Mouse (Mus musculus) spleen, adult 18-20 months (tissue): ENCODE results near the gene Sh3bgrl2.

Source experiments
- DNase-seq, 2 experiments: peaks; one replicate each; pipeline ENCODE4 v3.0.0; 2022; ENCODE audit warnings: mixed read lengths in 2 of 2

Gene Sh3bgrl2

GRCm38 (mm10) chr9:83562889-83563288, 14.8 kb downstream of the Sh3bgrl2 start:
- DNase-seq: no peak

GRCm38 (mm10) chr9:83563808-83564549, 15.9 kb downstream of the Sh3bgrl2 start:
- DNase-seq: no peak

GRCm38 (mm10) chr9:83564934-83565652, 17.0 kb downstream of the Sh3bgrl2 start:
- no peak for DNase-seq

- DNase-seq: no peak
Observed at GRCm38 (mm10) chr9:83566141-83566540, 18.0 kb downstream of the Sh3bgrl2 start.

- no peak for DNase-seq
Observed at GRCm38 (mm10) chr9:83568125-83568524, 20.0 kb downstream of the Sh3bgrl2 start.

GRCm38 (mm10) chr9:83568937-83569336, 20.8 kb downstream of the Sh3bgrl2 start:
- no peak for DNase-seq

- DNase-seq: peak in 1 of 2 experiments; percentile 5
Observed at GRCm38 (mm10) chr9:83569898-83570297, 21.8 kb downstream of the Sh3bgrl2 start.

GRCm38 (mm10) chr9:83571315-83571714, 23.2 kb downstream of the Sh3bgrl2 start:
- DNase-seq: no peak

- no peak for DNase-seq
Observed at GRCm38 (mm10) chr9:83572326-83572725, 24.2 kb downstream of the Sh3bgrl2 start.

- no peak for DNase-seq
Observed at GRCm38 (mm10) chr9:83572870-83573269, 24.7 kb downstream of the Sh3bgrl2 start.

- no peak for DNase-seq
Observed at GRCm38 (mm10) chr9:83573588-83573987, 25.5 kb downstream of the Sh3bgrl2 start.

- no peak for DNase-seq
Observed at GRCm38 (mm10) chr9:83575403-83575802, 27.3 kb downstream of the Sh3bgrl2 start.

- DNase-seq: no peak
Observed at GRCm38 (mm10) chr9:83576018-83576688, 28.0 kb downstream of the Sh3bgrl2 start.

- peak in 1 of 2 experiments; percentile 7 for DNase-seq
Observed at GRCm38 (mm10) chr9:83576689-83577057, 28.5 kb downstream of the Sh3bgrl2 start.

- DNase-seq: no peak
Observed at GRCm38 (mm10) chr9:83577260-83577659, 29.1 kb downstream of the Sh3bgrl2 start.

- no peak for DNase-seq
Observed at GRCm38 (mm10) chr9:83579049-83579448, 30.9 kb downstream of the Sh3bgrl2 start.

- no peak for DNase-seq
Observed at GRCm38 (mm10) chr9:83582748-83583147, 34.6 kb downstream of the Sh3bgrl2 start.

GRCm38 (mm10) chr9:83586316-83587050, 38.4 kb downstream of the Sh3bgrl2 start:
- DNase-seq: no peak

GRCm38 (mm10) chr9:83587116-83587515, 39.0 kb downstream of the Sh3bgrl2 start:
- no peak for DNase-seq

GRCm38 (mm10) chr9:83589063-83589462, 40.9 kb downstream of the Sh3bgrl2 start:
- DNase-seq: no peak

GRCm38 (mm10) chr9:83589680-83590467, 41.7 kb downstream of the Sh3bgrl2 start:
- DNase-seq: no peak

GRCm38 (mm10) chr9:83591848-83592456, 43.8 kb downstream of the Sh3bgrl2 start:
- DNase-seq: no peak
